Mouse (Mus musculus): ENCODE data around the gene Rnf133.

Gene Rnf133

GRCm38 (mm10) chr6:23650205-23650604, at the start of gene Rnf133:
Rnf133 (minus strand) TSS chr6:23650305.
- DNase-seq (ENCODE audit: low spot score) = no peak

GRCm38 (mm10) chr6:23678172-23678571, 28.1 kb upstream of the Rnf133 start:
- no peak for DNase-seq (ENCODE audit: low spot score)

- DNase-seq (ENCODE audit: low spot score) = no peak
These were observed 4.9 kb upstream of the Rnf133 start, which contains the start of gene Rnf148 for GRCm38 (mm10) chr6:23655036-23655435. Rnf148 (minus strand) TSS chr6:23655136.

- DNase-seq (ENCODE audit: low spot score) = no peak
These were observed 1.4 kb downstream of the Rnf133 start for GRCm38 (mm10) chr6:23648732-23649131.

- no peak for DNase-seq (ENCODE audit: low spot score)
These were observed 2.4 kb downstream of the Rnf133 start for GRCm38 (mm10) chr6:23647627-23648247.

- no peak for DNase-seq (ENCODE audit: low spot score)
These were observed 13.0 kb downstream of the Rnf133 start for GRCm38 (mm10) chr6:23637081-23637480.

GRCm38 (mm10) chr6:23635208-23635607, 14.9 kb downstream of the Rnf133 start:
- no peak for DNase-seq (ENCODE audit: low spot score)

- no peak for DNase-seq (ENCODE audit: low spot score)
These were observed 16.1 kb downstream of the Rnf133 start for GRCm38 (mm10) chr6:23634016-23634415.

GRCm38 (mm10) chr6:23630465-23630864, 19.6 kb downstream of the Rnf133 start:
- peak; percentile 25 for DNase-seq (ENCODE audit: low spot score)
